Mouse (Mus musculus) thymus, adult 2 months (tissue): ENCODE data around the gene Grip1.

Source experiments
- CTCF ChIP-seq: fragments of 200-500 bp; IDR thresholded peaks from 2 replicates; pipeline ENCODE4 v1.5.1; 2012; ENCODE audit warnings: mild to moderate bottlenecking, control low read depth, low read length, moderate library complexity, borderline replicate concordance; ENCODE audit not compliant: control insufficient read depth, poor library complexity, insufficient read depth; ENCODE audit errors: extremely low read depth
- POLR2A ChIP-seq: fragments of 200-500 bp; IDR thresholded peaks from 2 replicates; pipeline ENCODE4 v1.6.1; 2012; ENCODE audit warnings: mild to moderate bottlenecking, low read length, control low read depth, moderate library complexity; ENCODE audit not compliant: control insufficient read depth, poor library complexity, insufficient read depth; ENCODE audit errors: extremely low read depth

- TF ChIP-seq CTCF (no peak), POLR2A (no peak)
Measured at GRCm38 (mm10) chr10:120133697-120134096, 680.1 kb downstream of the Grip1 start.
